Mouse (Mus musculus): ENCODE results near the gene Tmem9b. TPM values are rescaled to one million over a fixed set of nuclear protein-coding genes. Genes with fewer than 3 reads are reported as not detected.

Tmem9b gene
- polyA plus RNA-seq, 1 experiment: 45.3 TPM

GRCm38 (mm10) chr7:109790818-109791217 is 38.1 kb upstream of the Tmem9b start:
- WGBS: 80% methylated on average over 3 of the region's 3 CpGs
- Histone ChIP-seq H3K27me3 (ENCODE audit: control insufficient read depth, insufficient read depth, low read length) (no peaks in the 10 kb centered on the region), H3K36me3 (ENCODE audit: control insufficient read depth, insufficient read depth, low read length) (no peaks in the 10 kb centered on the region), H3K4me1 (replicated peaks; ENCODE audit: control insufficient read depth, insufficient read depth, low read length) (no peaks in the 10 kb centered on the region), H3K27ac (ENCODE audit: control insufficient read depth, insufficient read depth, low read length) (no peak overlapping the region), H3K4me3 (ENCODE audit: control insufficient read depth, insufficient read depth, low read length) (no peak overlapping the region)
- no peak for TF ChIP-seq POLR2A (IDR thresholded peaks at IDR 0.05; ENCODE audit: control insufficient read depth, extremely low read depth, insufficient read depth, low read length, poor library complexity)
- TF ChIP-seq CTCF (IDR thresholded peaks at IDR 0.05; ENCODE audit: borderline replicate concordance, control insufficient read depth, extremely low read depth, insufficient read depth, low read length, poor library complexity): no peak
- no peak for DNase-seq

- Histone ChIP-seq H3K4me1 (replicated peaks; ENCODE audit: control insufficient read depth, insufficient read depth, low read length) (no peaks in the 10 kb centered on the region), H3K4me3 (ENCODE audit: control insufficient read depth, insufficient read depth, low read length) (no peak overlapping the region), H3K27me3 (ENCODE audit: control insufficient read depth, insufficient read depth, low read length) (no peaks in the 10 kb centered on the region; the same call in 1 of the 2 replicates), H3K27ac (ENCODE audit: control insufficient read depth, insufficient read depth, low read length) (no peak overlapping the region), H3K36me3 (ENCODE audit: control insufficient read depth, insufficient read depth, low read length) (no peaks in the 10 kb centered on the region)
- 46% methylated on average over 2 of the region's 2 CpGs for WGBS
- no peak for TF ChIP-seq CTCF (IDR thresholded peaks at IDR 0.05; ENCODE audit: borderline replicate concordance, control insufficient read depth, extremely low read depth, insufficient read depth, low read length, poor library complexity)
- TF ChIP-seq POLR2A (IDR thresholded peaks at IDR 0.05; ENCODE audit: control insufficient read depth, extremely low read depth, insufficient read depth, low read length, poor library complexity): no peak
- no peak for DNase-seq
These were observed 35.2 kb upstream of the Tmem9b start for GRCm38 (mm10) chr7:109787860-109788259.

- TF ChIP-seq POLR2A (IDR thresholded peaks at IDR 0.05; ENCODE audit: control insufficient read depth, extremely low read depth, insufficient read depth, low read length, poor library complexity) (no peak), CTCF (IDR thresholded peaks at IDR 0.05; ENCODE audit: borderline replicate concordance, control insufficient read depth, extremely low read depth, insufficient read depth, low read length, poor library complexity) (no peak)
- no peak overlapping the region for H3K4me3 ChIP-seq (ENCODE audit: control insufficient read depth, insufficient read depth, low read length)
- no peak for DNase-seq
- H3K27ac ChIP-seq (ENCODE audit: control insufficient read depth, insufficient read depth, low read length): no peak overlapping the region
- no peaks in the 10 kb centered on the region for H3K36me3 ChIP-seq (ENCODE audit: control insufficient read depth, insufficient read depth, low read length)
- peaks cover 6% of the 10 kb centered on the region; the same call in 1 of the 2 replicates for H3K27me3 ChIP-seq (ENCODE audit: control insufficient read depth, insufficient read depth, low read length)
- WGBS: 55% methylated on average over 7 of the region's 7 CpGs
- peaks cover 11% of the 10 kb centered on the region for H3K4me1 ChIP-seq (replicated peaks; ENCODE audit: control insufficient read depth, insufficient read depth, low read length)
These were observed 30.6 kb upstream of the Tmem9b start for GRCm38 (mm10) chr7:109783281-109783680.

GRCm38 (mm10) chr7:109781470-109782203 is 29.0 kb upstream of the Tmem9b start, which contains the start of gene Nrip3:
Gene Nrip3 (minus strand): TSS chr7:109782025.
- Histone ChIP-seq H3K4me3 (ENCODE audit: control insufficient read depth, insufficient read depth, low read length) (peak within 1 kb of the TSS; percentile 35), H3K36me3 (ENCODE audit: control insufficient read depth, insufficient read depth, low read length) (no peaks in the 10 kb centered on the region), H3K27ac (ENCODE audit: control insufficient read depth, insufficient read depth, low read length) (no peak within 1 kb of the TSS), H3K4me1 (replicated peaks; ENCODE audit: control insufficient read depth, insufficient read depth, low read length) (peaks cover 11% of the 10 kb centered on the region), H3K27me3 (ENCODE audit: control insufficient read depth, insufficient read depth, low read length) (peaks cover 6% of the 10 kb centered on the region; the same call in 1 of the 2 replicates)
- 6% methylated on average over 52 of the region's 52 CpGs for WGBS
- TF ChIP-seq POLR2A (IDR thresholded peaks at IDR 0.05; ENCODE audit: control insufficient read depth, extremely low read depth, insufficient read depth, low read length, poor library complexity) (no peak), CTCF (IDR thresholded peaks at IDR 0.05; ENCODE audit: borderline replicate concordance, control insufficient read depth, extremely low read depth, insufficient read depth, low read length, poor library complexity) (no peak)
- peak; percentile 71 for DNase-seq

- H3K4me1 ChIP-seq (replicated peaks; ENCODE audit: control insufficient read depth, insufficient read depth, low read length): peaks cover 11% of the 10 kb centered on the region
- H3K27me3 ChIP-seq (ENCODE audit: control insufficient read depth, insufficient read depth, low read length): peaks cover 6% of the 10 kb centered on the region; the same call in 1 of the 2 replicates
- DNase-seq: no peak
- peak overlapping the region; percentile 35 for H3K4me3 ChIP-seq (ENCODE audit: control insufficient read depth, insufficient read depth, low read length)
- no peak for TF ChIP-seq CTCF (IDR thresholded peaks at IDR 0.05; ENCODE audit: borderline replicate concordance, control insufficient read depth, extremely low read depth, insufficient read depth, low read length, poor library complexity)
- no peak for TF ChIP-seq POLR2A (IDR thresholded peaks at IDR 0.05; ENCODE audit: control insufficient read depth, extremely low read depth, insufficient read depth, low read length, poor library complexity)
- no peak overlapping the region for H3K27ac ChIP-seq (ENCODE audit: control insufficient read depth, insufficient read depth, low read length)
- no peaks in the 10 kb centered on the region for H3K36me3 ChIP-seq (ENCODE audit: control insufficient read depth, insufficient read depth, low read length)
- WGBS: 2% methylated on average over 24 of the region's 24 CpGs
These were observed 28.4 kb upstream of the Tmem9b start for GRCm38 (mm10) chr7:109781087-109781469.

- DNase-seq: no peak
- no peak overlapping the region for H3K27ac ChIP-seq (ENCODE audit: control insufficient read depth, insufficient read depth, low read length)
- no peaks in the 10 kb centered on the region for H3K4me1 ChIP-seq (replicated peaks; ENCODE audit: control insufficient read depth, insufficient read depth, low read length)
- no peaks in the 10 kb centered on the region for H3K27me3 ChIP-seq (ENCODE audit: control insufficient read depth, insufficient read depth, low read length)
- H3K4me3 ChIP-seq (ENCODE audit: control insufficient read depth, insufficient read depth, low read length): no peak overlapping the region
- no peak for TF ChIP-seq CTCF (IDR thresholded peaks at IDR 0.05; ENCODE audit: borderline replicate concordance, control insufficient read depth, extremely low read depth, insufficient read depth, low read length, poor library complexity)
- TF ChIP-seq POLR2A (IDR thresholded peaks at IDR 0.05; ENCODE audit: control insufficient read depth, extremely low read depth, insufficient read depth, low read length, poor library complexity): no peak
- no peaks in the 10 kb centered on the region for H3K36me3 ChIP-seq (ENCODE audit: control insufficient read depth, insufficient read depth, low read length)
These were observed 19.6 kb upstream of the Tmem9b start for GRCm38 (mm10) chr7:109772251-109772650.

All from thymus, adult 2 months (tissue).